Mouse (Mus musculus) intestine, embryonic 16.5 days (tissue): ENCODE measurements around the gene C1qa. TPM values are rescaled to one million over a fixed set of nuclear protein-coding genes. Genes with fewer than 3 reads are reported as not detected.

Experiments used
- ATAC-seq: fragments of 200-750 bp; cut with Nextera tagmentation; 2 replicates; pipeline ENCODE4 v1.8.0; 2017; ENCODE audit warnings: moderate TSS enrichment, moderate library complexity
- H3K27ac ChIP-seq: fragments of 300-500 bp; sonication (generic); 2 replicates; pipeline ENCODE4 v1.5.1; 2014; ENCODE audit warnings: mild to moderate bottlenecking, low read length
- H3K27me3 ChIP-seq: fragments of 300-500 bp; sonication (generic); replicated peaks from 2 replicates; pipeline ENCODE4 v1.6.1; 2014; ENCODE audit warnings: low read length, control low read depth, mixed read lengths; ENCODE audit not compliant: control insufficient read depth, insufficient read depth
- H3K36me3 ChIP-seq: fragments of 300-500 bp; sonication (generic); 2 replicates; pipeline ENCODE4 v1.6.1; 2014; ENCODE audit warnings: low read length, control low read depth; ENCODE audit not compliant: control insufficient read depth, insufficient read depth
- H3K4me1 ChIP-seq: fragments of 300-500 bp; sonication (generic); 2 replicates; pipeline ENCODE4 v1.6.1; 2014; ENCODE audit warnings: low read length, control low read depth, mixed read lengths; ENCODE audit not compliant: control insufficient read depth, insufficient read depth
- H3K4me2 ChIP-seq: fragments of 300-500 bp; sonication (generic); 2 replicates; pipeline ENCODE4 v1.6.1; 2014; ENCODE audit warnings: low read depth, low read length, control low read depth
- H3K4me3 ChIP-seq: fragments of 300-500 bp; sonication (generic); 2 replicates; pipeline ENCODE4 v1.5.1; 2014; ENCODE audit warnings: mild to moderate bottlenecking, low read length
- H3K9ac ChIP-seq: fragments of 300-500 bp; sonication (generic); 2 replicates; pipeline ENCODE4 v1.6.1; 2014; ENCODE audit warnings: low read depth, low read length
- H3K9me3 ChIP-seq: fragments of 300-500 bp; sonication (generic); 2 replicates; pipeline ENCODE4 v1.6.1; 2016; ENCODE audit warnings: low read length, control low read depth; ENCODE audit not compliant: control insufficient read depth
- WGBS: fragments of 180-500 bp; shearing (Covaris S2); extraction: QIAGEN DNeasy Blood & Tissue Kit; methylation state at CpG from one replicate; pipeline ENCODE4 v1.1.7; 2014; 5-methylcytosine and 5-hydroxymethylcytosine counted together
- polyA plus RNA-seq: library from polyadenylated mRNA; unstranded; fragments of >200 nt; fragmentation: Nextera tagmentation; extraction: Ambion mirVana; gene quantifications from 2 replicates; pipeline ENCODE4 v1.2.1, GENCODE M21; 2015

The C1qa gene
- polyA plus RNA-seq, 1 experiment from 2014 or later: 60.6 TPM

GRCm38 (mm10) chr4:136928928-136929327 is 30.3 kb upstream of the C1qa start:
- Histone ChIP-seq H3K27me3 (peaks cover 5% of the 10 kb centered on the region; the same call in 1 of the 2 replicates), H3K36me3 (no peaks in the 10 kb centered on the region), H3K4me2 (no peak overlapping the region), H3K4me1 (no peaks in the 10 kb centered on the region), H3K9me3 (no peaks in the 10 kb centered on the region), H3K27ac (no peak overlapping the region), H3K9ac (no peak overlapping the region), H3K4me3 (no peak overlapping the region)
- 11% methylated on average over 5 of the region's 5 CpGs for WGBS
- no peak for ATAC-seq

- WGBS: 25% methylated on average over 15 of the region's 15 CpGs
- ATAC-seq: no peak
Observed at GRCm38 (mm10) chr4:136925804-136926203, 27.2 kb upstream of the C1qa start.

GRCm38 (mm10) chr4:136924529-136924928 is 25.9 kb upstream of the C1qa start:
- Histone ChIP-seq H3K4me3 (no peak overlapping the region), H3K9me3 (no peaks in the 10 kb centered on the region), H3K4me1 (no peaks in the 10 kb centered on the region), H3K9ac (no peak overlapping the region), H3K36me3 (no peaks in the 10 kb centered on the region), H3K27me3 (peaks cover 7% of the 10 kb centered on the region; the same call in 1 of the 2 replicates), H3K27ac (no peak overlapping the region), H3K4me2 (no peak overlapping the region)
- ATAC-seq: no peak
- 5% methylated on average over 6 of the region's 6 CpGs for WGBS

More at GRCm38 (mm10) chr4:136925804-136926203, 27.2 kb upstream of the C1qa start:
- Histone ChIP-seq H3K9ac (no peak overlapping the region), H3K27me3 (peaks cover 5% of the 10 kb centered on the region; the same call in 1 of the 2 replicates), H3K9me3 (no peaks in the 10 kb centered on the region), H3K4me3 (no peak overlapping the region), H3K36me3 (no peaks in the 10 kb centered on the region), H3K4me1 (no peaks in the 10 kb centered on the region), H3K27ac (no peak overlapping the region), H3K4me2 (no peak overlapping the region)

GRCm38 (mm10) chr4:136919526-136919925 is 20.9 kb upstream of the C1qa start:
- Histone ChIP-seq H3K4me3 (no peak overlapping the region), H3K27ac (no peak overlapping the region), H3K4me1 (no peaks in the 10 kb centered on the region), H3K4me2 (no peak overlapping the region), H3K9me3 (no peaks in the 10 kb centered on the region), H3K9ac (no peak overlapping the region), H3K27me3 (0 out of 2 replicates have a peak, but pooled peaks cover 2% of the 10 kb centered on the region), H3K36me3 (no peaks in the 10 kb centered on the region)
- 76% methylated on average over 3 of the region's 3 CpGs for WGBS
- no peak for ATAC-seq

GRCm38 (mm10) chr4:136918834-136919233 is 20.2 kb upstream of the C1qa start:
- no peak overlapping the region for H3K4me3 ChIP-seq
- no peaks in the 10 kb centered on the region for H3K4me1 ChIP-seq
- H3K27me3 ChIP-seq: 0 out of 2 replicates have a peak, but pooled peaks cover 2% of the 10 kb centered on the region
- no peaks in the 10 kb centered on the region for H3K36me3 ChIP-seq
- H3K9me3 ChIP-seq: no peaks in the 10 kb centered on the region
- no peak overlapping the region for H3K4me2 ChIP-seq
- no peak overlapping the region for H3K9ac ChIP-seq
- 86% methylated on average over 8 of the region's 8 CpGs for WGBS
- ATAC-seq: no peak
- H3K27ac ChIP-seq: no peak overlapping the region

- ATAC-seq: no peak
- H3K4me2 ChIP-seq: no peak overlapping the region
- H3K4me3 ChIP-seq: no peak overlapping the region
- no peaks in the 10 kb centered on the region for H3K4me1 ChIP-seq
- H3K9me3 ChIP-seq: no peaks in the 10 kb centered on the region
- 30% methylated on average over 7 of the region's 7 CpGs for WGBS
- no peak overlapping the region for H3K9ac ChIP-seq
- no peaks in the 10 kb centered on the region for H3K36me3 ChIP-seq
- peaks cover 7% of the 10 kb centered on the region; the same call in 1 of the 2 replicates for H3K27me3 ChIP-seq
- H3K27ac ChIP-seq: no peak overlapping the region
Observed at GRCm38 (mm10) chr4:136917165-136917524, 18.5 kb upstream of the C1qa start.

- Histone ChIP-seq H3K4me3 (no peak overlapping the region), H3K27ac (no peak overlapping the region), H3K4me1 (no peaks in the 10 kb centered on the region), H3K4me2 (no peak overlapping the region), H3K9ac (no peak overlapping the region), H3K9me3 (no peaks in the 10 kb centered on the region), H3K27me3 (peaks cover 12% of the 10 kb centered on the region), H3K36me3 (no peaks in the 10 kb centered on the region)
- ATAC-seq: no peak
- WGBS: 71% methylated on average over 20 of the region's 20 CpGs
Observed at GRCm38 (mm10) chr4:136916359-136917164, 18.0 kb upstream of the C1qa start.

- no peaks in the 10 kb centered on the region for H3K36me3 ChIP-seq
- no peak overlapping the region for H3K27ac ChIP-seq
- no peak for ATAC-seq
- H3K4me1 ChIP-seq: no peaks in the 10 kb centered on the region
- H3K4me3 ChIP-seq: no peak overlapping the region
- H3K9me3 ChIP-seq: no peaks in the 10 kb centered on the region
- no peak overlapping the region for H3K4me2 ChIP-seq
- WGBS: 20% methylated on average over 9 of the region's 9 CpGs
- no peak overlapping the region for H3K9ac ChIP-seq
- H3K27me3 ChIP-seq: peaks cover 26% of the 10 kb centered on the region
Observed at GRCm38 (mm10) chr4:136912841-136913240, 14.2 kb upstream of the C1qa start.

- H3K27me3 ChIP-seq: peaks cover 26% of the 10 kb centered on the region
- H3K4me3 ChIP-seq: no peak overlapping the region
- no peak overlapping the region for H3K9ac ChIP-seq
- H3K36me3 ChIP-seq: no peaks in the 10 kb centered on the region
- 43% methylated on average over 9 of the region's 9 CpGs for WGBS
- no peak overlapping the region for H3K27ac ChIP-seq
- H3K4me2 ChIP-seq: no peak overlapping the region
- H3K4me1 ChIP-seq: no peaks in the 10 kb centered on the region
- H3K9me3 ChIP-seq: no peaks in the 10 kb centered on the region
- ATAC-seq: no peak
Observed at GRCm38 (mm10) chr4:136911804-136912203, 13.2 kb upstream of the C1qa start.
